Mouse (Mus musculus): ENCODE data around the gene Olfr701. TPM values are rescaled to one million over a fixed set of nuclear protein-coding genes. Genes with fewer than 3 reads are reported as not detected.

Gene Olfr701
- polyA plus RNA-seq (2014; fragmentation: Nextera tagmentation; extraction: Ambion mirVana), result not detected in 2 replicates

GRCm38 (mm10) chr7:106813829-106814228 is at the start of gene Olfr701:
Gene Olfr701, plus strand, starts transcription at chr7:106814129.
- no peak for DNase-seq (ENCODE audit: low spot score)
- 75% methylated on average over 2 of the region's 2 CpGs for WGBS
- Histone ChIP-seq H3K4me3 (ENCODE audit: low read depth, low read length) (no peak within 1 kb of the TSS), H3K9me3 (ENCODE audit: control insufficient read depth, low read length) (no peaks in the 10 kb centered on the region), H3K27ac (ENCODE audit: low read depth, low read length) (no peak within 1 kb of the TSS), H3K4me2 (replicated peaks; ENCODE audit: low read depth, low read length) (no peak within 1 kb of the TSS), H3K27me3 (ENCODE audit: control insufficient read depth, insufficient read depth, low read length) (no peaks in the 10 kb centered on the region), H3K4me1 (replicated peaks; ENCODE audit: control insufficient read depth, insufficient read depth, low read length) (no peaks in the 10 kb centered on the region), H3K36me3 (ENCODE audit: control insufficient read depth, insufficient read depth, low read length) (no peaks in the 10 kb centered on the region), H3K9ac (ENCODE audit: low read depth, low read length) (no peak within 1 kb of the TSS)
- ATAC-seq (ENCODE audit: low FRiP score), result no peak

- no peaks in the 10 kb centered on the region for H3K4me1 ChIP-seq (replicated peaks; ENCODE audit: control insufficient read depth, insufficient read depth, low read length)
- H3K36me3 ChIP-seq (ENCODE audit: control insufficient read depth, insufficient read depth, low read length), result no peaks in the 10 kb centered on the region
- no peak overlapping the region for H3K4me3 ChIP-seq (ENCODE audit: low read depth, low read length)
- no peak overlapping the region for H3K4me2 ChIP-seq (replicated peaks; ENCODE audit: low read depth, low read length)
- H3K9me3 ChIP-seq (ENCODE audit: control insufficient read depth, low read length), result no peaks in the 10 kb centered on the region
- no peak for ATAC-seq (ENCODE audit: low FRiP score)
- DNase-seq (ENCODE audit: low spot score), result no peak
- no peak overlapping the region for H3K9ac ChIP-seq (ENCODE audit: low read depth, low read length)
- no peaks in the 10 kb centered on the region for H3K27me3 ChIP-seq (ENCODE audit: control insufficient read depth, insufficient read depth, low read length)
- H3K27ac ChIP-seq (ENCODE audit: low read depth, low read length), result no peak overlapping the region
Measured at GRCm38 (mm10) chr7:106788330-106788729, 25.6 kb upstream of the Olfr701 start.

GRCm38 (mm10) chr7:106793098-106793497 is 20.8 kb upstream of the Olfr701 start, which contains the start of gene Olfr699:
Gene Olfr699, minus strand, starts transcription at chr7:106793198.
- Histone ChIP-seq H3K9ac (ENCODE audit: low read depth, low read length) (no peak within 1 kb of the TSS), H3K4me2 (replicated peaks; ENCODE audit: low read depth, low read length) (no peak within 1 kb of the TSS), H3K36me3 (ENCODE audit: control insufficient read depth, insufficient read depth, low read length) (no peaks in the 10 kb centered on the region), H3K9me3 (ENCODE audit: control insufficient read depth, low read length) (no peaks in the 10 kb centered on the region), H3K27ac (ENCODE audit: low read depth, low read length) (no peak within 1 kb of the TSS), H3K27me3 (ENCODE audit: control insufficient read depth, insufficient read depth, low read length) (no peaks in the 10 kb centered on the region), H3K4me3 (ENCODE audit: low read depth, low read length) (no peak within 1 kb of the TSS), H3K4me1 (replicated peaks; ENCODE audit: control insufficient read depth, insufficient read depth, low read length) (no peaks in the 10 kb centered on the region)
- no peak for DNase-seq (ENCODE audit: low spot score)
- no peak for ATAC-seq (ENCODE audit: low FRiP score)
- 91% methylated on average over 1 of the region's 1 CpGs for WGBS

- Histone ChIP-seq H3K9ac (ENCODE audit: low read depth, low read length) (no peak within 1 kb of the TSS), H3K4me2 (replicated peaks; ENCODE audit: low read depth, low read length) (no peak within 1 kb of the TSS), H3K4me3 (ENCODE audit: low read depth, low read length) (no peak within 1 kb of the TSS), H3K27me3 (ENCODE audit: control insufficient read depth, insufficient read depth, low read length) (no peaks in the 10 kb centered on the region), H3K27ac (ENCODE audit: low read depth, low read length) (no peak within 1 kb of the TSS), H3K9me3 (ENCODE audit: control insufficient read depth, low read length) (no peaks in the 10 kb centered on the region), H3K4me1 (replicated peaks; ENCODE audit: control insufficient read depth, insufficient read depth, low read length) (no peaks in the 10 kb centered on the region), H3K36me3 (ENCODE audit: control insufficient read depth, insufficient read depth, low read length) (no peaks in the 10 kb centered on the region)
- 90% methylated on average over 1 of the region's 1 CpGs for WGBS
- ATAC-seq (ENCODE audit: low FRiP score) (no peak), DNase-seq (ENCODE audit: low spot score) (no peak)
Measured at GRCm38 (mm10) chr7:106808734-106809133, 5.2 kb upstream of the Olfr701 start, which contains the start of gene Olfr700. Gene Olfr700, minus strand, starts transcription at chr7:106808834.

GRCm38 (mm10) chr7:106815775-106816174 is 1.8 kb downstream of the Olfr701 start:
- Histone ChIP-seq H3K27me3 (ENCODE audit: control insufficient read depth, insufficient read depth, low read length) (no peaks in the 10 kb centered on the region), H3K4me3 (ENCODE audit: low read depth, low read length) (no peak overlapping the region), H3K9ac (ENCODE audit: low read depth, low read length) (no peak overlapping the region), H3K36me3 (ENCODE audit: control insufficient read depth, insufficient read depth, low read length) (no peaks in the 10 kb centered on the region), H3K4me1 (replicated peaks; ENCODE audit: control insufficient read depth, insufficient read depth, low read length) (no peaks in the 10 kb centered on the region), H3K9me3 (ENCODE audit: control insufficient read depth, low read length) (no peaks in the 10 kb centered on the region), H3K27ac (ENCODE audit: low read depth, low read length) (no peak overlapping the region), H3K4me2 (replicated peaks; ENCODE audit: low read depth, low read length) (no peak overlapping the region)
- ATAC-seq (ENCODE audit: low FRiP score) (no peak), DNase-seq (ENCODE audit: low spot score) (peak; percentile 10)
- 72% methylated on average over 2 of the region's 2 CpGs for WGBS

- no peaks in the 10 kb centered on the region for H3K27me3 ChIP-seq (ENCODE audit: control insufficient read depth, insufficient read depth, low read length)
- no peak overlapping the region for H3K9ac ChIP-seq (ENCODE audit: low read depth, low read length)
- H3K27ac ChIP-seq (ENCODE audit: low read depth, low read length), result no peak overlapping the region
- H3K4me2 ChIP-seq (replicated peaks; ENCODE audit: low read depth, low read length), result no peak overlapping the region
- DNase-seq (ENCODE audit: low spot score) (no peak), ATAC-seq (ENCODE audit: low FRiP score) (no peak)
- no peaks in the 10 kb centered on the region for H3K36me3 ChIP-seq (ENCODE audit: control insufficient read depth, insufficient read depth, low read length)
- H3K9me3 ChIP-seq (ENCODE audit: control insufficient read depth, low read length), result no peaks in the 10 kb centered on the region
- H3K4me1 ChIP-seq (replicated peaks; ENCODE audit: control insufficient read depth, insufficient read depth, low read length), result no peaks in the 10 kb centered on the region
- H3K4me3 ChIP-seq (ENCODE audit: low read depth, low read length), result no peak overlapping the region
Measured at GRCm38 (mm10) chr7:106818414-106818813, 4.5 kb downstream of the Olfr701 start.

- Histone ChIP-seq H3K4me2 (replicated peaks; ENCODE audit: low read depth, low read length) (no peak within 1 kb of the TSS), H3K4me1 (replicated peaks; ENCODE audit: control insufficient read depth, insufficient read depth, low read length) (no peaks in the 10 kb centered on the region), H3K36me3 (ENCODE audit: control insufficient read depth, insufficient read depth, low read length) (no peaks in the 10 kb centered on the region), H3K9ac (ENCODE audit: low read depth, low read length) (no peak within 1 kb of the TSS), H3K27ac (ENCODE audit: low read depth, low read length) (no peak within 1 kb of the TSS), H3K27me3 (ENCODE audit: control insufficient read depth, insufficient read depth, low read length) (no peaks in the 10 kb centered on the region), H3K4me3 (ENCODE audit: low read depth, low read length) (no peak within 1 kb of the TSS), H3K9me3 (ENCODE audit: control insufficient read depth, low read length) (no peaks in the 10 kb centered on the region)
- no peak for ATAC-seq (ENCODE audit: low FRiP score)
- DNase-seq (ENCODE audit: low spot score), result no peak
Measured at GRCm38 (mm10) chr7:106833793-106834192, 19.9 kb downstream of the Olfr701 start, which contains the start of gene Olfr702. Gene Olfr702, minus strand, starts transcription at chr7:106833893.

GRCm38 (mm10) chr7:106843060-106843459 is 29.1 kb downstream of the Olfr701 start, which contains the start of gene Olfr703:
Gene Olfr703, plus strand, starts transcription at chr7:106843360.
- Histone ChIP-seq H3K27me3 (ENCODE audit: control insufficient read depth, insufficient read depth, low read length) (no peaks in the 10 kb centered on the region), H3K9me3 (ENCODE audit: control insufficient read depth, low read length) (no peaks in the 10 kb centered on the region), H3K4me1 (replicated peaks; ENCODE audit: control insufficient read depth, insufficient read depth, low read length) (no peaks in the 10 kb centered on the region), H3K27ac (ENCODE audit: low read depth, low read length) (no peak within 1 kb of the TSS), H3K4me3 (ENCODE audit: low read depth, low read length) (no peak within 1 kb of the TSS), H3K9ac (ENCODE audit: low read depth, low read length) (no peak within 1 kb of the TSS), H3K4me2 (replicated peaks; ENCODE audit: low read depth, low read length) (no peak within 1 kb of the TSS), H3K36me3 (ENCODE audit: control insufficient read depth, insufficient read depth, low read length) (no peaks in the 10 kb centered on the region)
- DNase-seq (ENCODE audit: low spot score) (no peak), ATAC-seq (ENCODE audit: low FRiP score) (no peak)
- 55% methylated on average over 2 of the region's 2 CpGs for WGBS

- H3K27me3 ChIP-seq (ENCODE audit: control insufficient read depth, insufficient read depth, low read length), result no peaks in the 10 kb centered on the region
- H3K4me2 ChIP-seq (replicated peaks; ENCODE audit: low read depth, low read length), result no peak within 1 kb of the TSS
- H3K36me3 ChIP-seq (ENCODE audit: control insufficient read depth, insufficient read depth, low read length), result no peaks in the 10 kb centered on the region
- H3K4me3 ChIP-seq (ENCODE audit: low read depth, low read length), result no peak within 1 kb of the TSS
- H3K9ac ChIP-seq (ENCODE audit: low read depth, low read length), result no peak within 1 kb of the TSS
- H3K9me3 ChIP-seq (ENCODE audit: control insufficient read depth, low read length), result no peaks in the 10 kb centered on the region
- no peaks in the 10 kb centered on the region for H3K4me1 ChIP-seq (replicated peaks; ENCODE audit: control insufficient read depth, insufficient read depth, low read length)
- ATAC-seq (ENCODE audit: low FRiP score) (no peak), DNase-seq (ENCODE audit: low spot score) (no peak)
- no peak within 1 kb of the TSS for H3K27ac ChIP-seq (ENCODE audit: low read depth, low read length)
Measured at GRCm38 (mm10) chr7:106862885-106863284, 49.0 kb downstream of the Olfr701 start, which contains the start of gene Olfr704. Gene Olfr704, plus strand, starts transcription at chr7:106863185.

Measured in hindbrain, embryonic 11.5 days (tissue).